Mouse (Mus musculus): ENCODE measurements around the gene Cyp4f18. TPM values are rescaled to one million over a fixed set of nuclear protein-coding genes. Genes with fewer than 3 reads are reported as not detected.

The Cyp4f18 gene
- total RNA-seq, 2 experiments from 2014 or later, result 1.5 to 1.7 TPM

Other genes starting within 250 kb of the Cyp4f18 start
- gene Zfp709, start 127.6 kb downstream of the Cyp4f18 start, total RNA-seq (2021), result 10 to 100 TPM; 11.6 to 14.6 TPM
- gene Zfp882, start 101.0 kb downstream of the Cyp4f18 start, total RNA-seq (2021), result 1 to 10 TPM; 7.7 to 9.6 TPM
- 10 to 100 TPM; 32.4 to 37.2 TPM for gene Zfp617, start 101.0 kb downstream of the Cyp4f18 start, total RNA-seq (2021)
- gene Zfp961, start 58.6 kb downstream of the Cyp4f18 start, total RNA-seq (2021), result 10 to 100 TPM; 32.9 to 33.4 TPM
- gene Olfr372, start 31.6 kb upstream of the Cyp4f18 start, total RNA-seq (2021), result not detected
- under 1 TPM in 1 of 2 experiments, not detected in 1; 0.08 TPM for gene Olfr373, start 73.6 kb upstream of the Cyp4f18 start, total RNA-seq (2021)
- gene Olfr374, start 97.4 kb upstream of the Cyp4f18 start, total RNA-seq (2021), result not detected
- 100 to 1,000 TPM; 232 to 267 TPM for gene Tpm4, start 125.3 kb upstream of the Cyp4f18 start, total RNA-seq (2021)
- gene Rab8a, start 151.6 kb upstream of the Cyp4f18 start, total RNA-seq (2021), result 10 to 100 TPM; 64.1 to 67.7 TPM
- gene Hsh2d, start 180.0 kb upstream of the Cyp4f18 start, total RNA-seq (2021), result not detected
- gene Cib3, start 203.2 kb upstream of the Cyp4f18 start, total RNA-seq (2021), result not detected
- gene Gm11034, start 204.0 kb upstream of the Cyp4f18 start, total RNA-seq (2021), result not detected
- 10 to 100 TPM; 67.3 to 72.7 TPM for gene Fam32a, start 210.1 kb upstream of the Cyp4f18 start, total RNA-seq (2021)
- 10 to 100 TPM; 75.7 to 81.1 TPM for gene Ap1m1, start 230.4 kb upstream of the Cyp4f18 start, total RNA-seq (2021)

Data from adrenal gland, postnatal 4 days (tissue).